Mouse (Mus musculus): ENCODE measurements around the gene Neurog1. TPM values are rescaled to one million over a fixed set of nuclear protein-coding genes. Genes with fewer than 3 reads are reported as not detected.

The Neurog1 gene
- polyA plus RNA-seq, 1 experiment from 2014 or later: 18.2 TPM

GRCm38 (mm10) chr13:56256716-56257299, 4.8 kb upstream of the Neurog1 start:
- peak overlapping the region; percentile 21; the same call in 1 of the 2 replicates for H3K4me2 ChIP-seq (replicated peaks)

GRCm38 (mm10) chr13:56253379-56253778, 1.4 kb upstream of the Neurog1 start:
- Histone ChIP-seq H3K4me3 (no peak overlapping the region), H3K36me3 (no peaks in the 10 kb centered on the region), H3K9ac (no peak overlapping the region), H3K27ac (0 out of 2 replicates have a peak overlapping the region, but pooled peaks have one; percentile 71), H3K9me3 (replicated peaks) (no peaks in the 10 kb centered on the region), H3K4me1 (peaks cover 67% of the 10 kb centered on the region), H3K27me3 (peaks cover 96% of the 10 kb centered on the region), H3K4me2 (replicated peaks) (no peak overlapping the region)
- no peak for ATAC-seq (ENCODE audit: low FRiP score)
- 15% methylated on average over 3 of the region's 3 CpGs for WGBS

More at GRCm38 (mm10) chr13:56256716-56257299, 4.8 kb upstream of the Neurog1 start:
- peaks cover 60% of the 10 kb centered on the region for H3K4me1 ChIP-seq
- WGBS: 6% methylated on average over 14 of the region's 14 CpGs
- peaks cover 96% of the 10 kb centered on the region for H3K27me3 ChIP-seq
- H3K9ac ChIP-seq: no peak overlapping the region
- H3K4me3 ChIP-seq: no peak overlapping the region
- no peaks in the 10 kb centered on the region for H3K9me3 ChIP-seq (replicated peaks)
- ATAC-seq (ENCODE audit: low FRiP score): no peak
- H3K36me3 ChIP-seq: no peaks in the 10 kb centered on the region
- H3K27ac ChIP-seq: peak overlapping the region; percentile 31; the same call in 1 of the 2 replicates

- H3K4me3 ChIP-seq: peak overlapping the region; percentile 32; the same call in 1 of the 2 replicates
- H3K27me3 ChIP-seq: peaks cover 96% of the 10 kb centered on the region
- H3K9me3 ChIP-seq (replicated peaks): no peaks in the 10 kb centered on the region
- no peak overlapping the region for H3K9ac ChIP-seq
- peak overlapping the region; percentile 71 for H3K27ac ChIP-seq
- H3K4me1 ChIP-seq: peaks cover 66% of the 10 kb centered on the region
- H3K36me3 ChIP-seq: no peaks in the 10 kb centered on the region
- H3K4me2 ChIP-seq (replicated peaks): peak overlapping the region; percentile 56
- WGBS: 5% methylated on average over 8 of the region's 8 CpGs
- peak; percentile 20; the same call in 1 of the 2 replicates for ATAC-seq (ENCODE audit: low FRiP score)
These were observed 820 bp upstream of the Neurog1 start for GRCm38 (mm10) chr13:56252783-56253182.

GRCm38 (mm10) chr13:56251176-56251923, 613 bp downstream of the Neurog1 start:
- Histone ChIP-seq H3K27me3 (peaks cover 98% of the 10 kb centered on the region), H3K27ac (peak overlapping the region; percentile 71), H3K4me2 (replicated peaks) (peak overlapping the region; percentile 56), H3K4me3 (peak overlapping the region; percentile 32), H3K9ac (peak overlapping the region; percentile 32), H3K4me1 (peaks cover 52% of the 10 kb centered on the region), H3K36me3 (no peaks in the 10 kb centered on the region), H3K9me3 (replicated peaks) (no peaks in the 10 kb centered on the region)
- WGBS: 1% methylated on average over 59 of the region's 59 CpGs
- no peak; the same call in 1 of the 2 replicates for ATAC-seq (ENCODE audit: low FRiP score)

- peak overlapping the region; percentile 32; the same call in 1 of the 2 replicates for H3K9ac ChIP-seq
- H3K4me2 ChIP-seq (replicated peaks): peak overlapping the region; percentile 56
- peaks cover 98% of the 10 kb centered on the region for H3K27me3 ChIP-seq
- H3K27ac ChIP-seq: peak overlapping the region; percentile 71
- ATAC-seq (ENCODE audit: low FRiP score): no peak
- H3K4me1 ChIP-seq: peaks cover 46% of the 10 kb centered on the region
- H3K9me3 ChIP-seq (replicated peaks): no peaks in the 10 kb centered on the region
- no peaks in the 10 kb centered on the region for H3K36me3 ChIP-seq
- H3K4me3 ChIP-seq: peak overlapping the region; percentile 32; the same call in 1 of the 2 replicates
- WGBS: 2% methylated on average over 10 of the region's 14 CpGs
These were observed 1.3 kb downstream of the Neurog1 start for GRCm38 (mm10) chr13:56250551-56251161.

- 2% methylated on average over 13 of the region's 13 CpGs for WGBS
- Histone ChIP-seq H3K4me3 (no peak overlapping the region), H3K9me3 (replicated peaks) (no peaks in the 10 kb centered on the region; the same call in 1 of the 2 replicates), H3K27me3 (peaks cover 93% of the 10 kb centered on the region), H3K36me3 (no peaks in the 10 kb centered on the region), H3K27ac (no peak overlapping the region), H3K9ac (no peak overlapping the region), H3K4me1 (peaks cover 38% of the 10 kb centered on the region), H3K4me2 (replicated peaks) (0 out of 2 replicates have a peak overlapping the region, but pooled peaks have one; percentile 15)
- ATAC-seq (ENCODE audit: low FRiP score): no peak
These were observed 2.2 kb downstream of the Neurog1 start for GRCm38 (mm10) chr13:56249593-56250341.

- H3K4me1 ChIP-seq: no peaks in the 10 kb centered on the region
- ATAC-seq (ENCODE audit: low FRiP score): no peak
- WGBS: 86% methylated on average over 5 of the region's 5 CpGs
These were observed 8.9 kb downstream of the Neurog1 start for GRCm38 (mm10) chr13:56243104-56243503.

GRCm38 (mm10) chr13:56240012-56240770, 11.8 kb downstream of the Neurog1 start:
- H3K27ac ChIP-seq: no peak overlapping the region
- no peaks in the 10 kb centered on the region for H3K36me3 ChIP-seq
- no peak for ATAC-seq (ENCODE audit: low FRiP score)
- H3K9me3 ChIP-seq (replicated peaks): no peaks in the 10 kb centered on the region; the same call in none of the 2 replicates
- H3K4me2 ChIP-seq (replicated peaks): no peak overlapping the region
- H3K4me3 ChIP-seq: no peak overlapping the region
- H3K4me1 ChIP-seq: peaks cover 7% of the 10 kb centered on the region
- peaks cover 80% of the 10 kb centered on the region for H3K27me3 ChIP-seq
- WGBS: 61% methylated on average over 16 of the region's 16 CpGs
- H3K9ac ChIP-seq: no peak overlapping the region

More at GRCm38 (mm10) chr13:56243104-56243503, 8.9 kb downstream of the Neurog1 start:
- H3K4me2 ChIP-seq (replicated peaks): no peak overlapping the region
- no peaks in the 10 kb centered on the region; the same call in none of the 2 replicates for H3K9me3 ChIP-seq (replicated peaks)
- H3K36me3 ChIP-seq: no peaks in the 10 kb centered on the region
- no peak overlapping the region for H3K4me3 ChIP-seq
- H3K27me3 ChIP-seq: peaks cover 79% of the 10 kb centered on the region
- H3K9ac ChIP-seq: no peak overlapping the region
- no peak overlapping the region for H3K27ac ChIP-seq

- ATAC-seq (ENCODE audit: low FRiP score): no peak
- Histone ChIP-seq H3K9ac (no peak overlapping the region), H3K9me3 (replicated peaks) (no peaks in the 10 kb centered on the region), H3K27me3 (peaks cover 82% of the 10 kb centered on the region), H3K36me3 (no peaks in the 10 kb centered on the region), H3K4me2 (replicated peaks) (no peak overlapping the region), H3K4me3 (no peak overlapping the region), H3K4me1 (peaks cover 7% of the 10 kb centered on the region), H3K27ac (no peak overlapping the region)
- 76% methylated on average over 10 of the region's 10 CpGs for WGBS
These were observed 14.1 kb downstream of the Neurog1 start for GRCm38 (mm10) chr13:56237905-56238304.

GRCm38 (mm10) chr13:56236194-56236593, 15.8 kb downstream of the Neurog1 start:
- WGBS: 8% methylated on average over 7 of the region's 7 CpGs
- H3K27me3 ChIP-seq: peaks cover 88% of the 10 kb centered on the region
- no peak overlapping the region for H3K4me2 ChIP-seq (replicated peaks)
- no peak overlapping the region for H3K27ac ChIP-seq
- H3K4me3 ChIP-seq: no peak overlapping the region
- H3K9ac ChIP-seq: no peak overlapping the region
- peaks cover 7% of the 10 kb centered on the region for H3K4me1 ChIP-seq
- H3K9me3 ChIP-seq (replicated peaks): no peaks in the 10 kb centered on the region
- ATAC-seq (ENCODE audit: low FRiP score): no peak
- no peaks in the 10 kb centered on the region for H3K36me3 ChIP-seq

- no peak overlapping the region for H3K27ac ChIP-seq
- peaks cover 88% of the 10 kb centered on the region for H3K27me3 ChIP-seq
- no peak for ATAC-seq (ENCODE audit: low FRiP score)
- H3K9me3 ChIP-seq (replicated peaks): no peaks in the 10 kb centered on the region
- no peak overlapping the region for H3K9ac ChIP-seq
- H3K4me2 ChIP-seq (replicated peaks): no peak overlapping the region
- WGBS: 5% methylated on average over 7 of the region's 7 CpGs
- H3K4me3 ChIP-seq: no peak overlapping the region
- H3K36me3 ChIP-seq: no peaks in the 10 kb centered on the region
- peaks cover 19% of the 10 kb centered on the region for H3K4me1 ChIP-seq
These were observed 23.2 kb downstream of the Neurog1 start for GRCm38 (mm10) chr13:56228790-56229189.

Data from hindbrain, embryonic 12.5 days (tissue).